Mouse (Mus musculus): ENCODE data around the gene Fnbp1.

- no peak for TF ChIP-seq CTCF (IDR thresholded peaks at IDR 0.05; ENCODE audit: extremely low read depth, insufficient read depth, low read length)
- TF ChIP-seq POLR2A (IDR thresholded peaks at IDR 0.05; ENCODE audit: extremely low read depth, insufficient read depth, low read length) = no peak
Measured at GRCm38 (mm10) chr2:30985111-30986020, 156.4 kb downstream of the Fnbp1 start.

Measured in cortical plate, adult 2 months (tissue).